Mouse (Mus musculus): Measurements from ENCODE around the gene Cdk14.

DNA sequence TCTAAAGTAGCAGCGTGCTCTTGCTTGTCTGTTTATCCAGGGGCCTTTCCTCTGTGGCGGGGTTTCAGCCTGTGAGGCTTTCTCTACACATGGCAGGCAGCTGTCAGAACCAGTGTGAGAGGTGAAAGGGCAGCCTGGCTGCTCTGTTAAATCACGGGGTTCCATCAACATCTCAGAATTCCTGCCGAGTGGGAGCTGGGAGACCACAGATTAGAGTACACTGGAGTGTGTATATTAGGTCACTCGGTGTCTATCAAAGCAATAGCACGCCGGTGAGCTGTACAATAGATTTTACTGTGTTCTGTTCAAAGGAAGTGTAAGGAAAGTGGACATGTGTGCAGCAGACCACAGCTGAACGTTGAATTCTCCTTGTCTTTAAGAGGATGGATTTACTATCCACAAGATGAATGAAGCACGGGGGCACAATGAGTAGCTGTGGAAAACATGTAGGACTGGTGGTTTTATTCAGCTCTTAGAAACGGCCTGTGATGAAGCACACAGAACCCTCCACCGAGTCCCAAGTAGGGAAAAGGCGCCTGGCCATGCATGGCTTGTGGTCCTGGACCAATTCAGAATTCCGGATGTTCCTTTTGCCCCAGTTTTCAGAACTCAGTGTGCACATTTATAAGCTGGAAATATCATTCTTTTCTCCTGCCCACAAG, 585.2 kb downstream of the Cdk14 start:
- TF ChIP-seq ZC3H11A (IDR thresholded peaks at IDR 0.05; ENCODE audit: borderline replicate concordance, low read depth, low read length) (no peak), HCFC1 (IDR thresholded peaks at IDR 0.05; ENCODE audit: borderline replicate concordance, insufficient read depth, low read length) (no peak)

All from ES-E14 (cell line).